Mouse (Mus musculus) heart, postnatal 25 days (tissue): ENCODE measurements around the gene Sorcs2. TPM values are rescaled to one million over a fixed set of nuclear protein-coding genes. Genes with fewer than 3 reads are reported as not detected.

ENCODE experiments used
- DNase-seq: peaks from one replicate; pipeline ENCODE4 v3.0.0; 2022; ENCODE audit warnings: low spot score
- intact Hi-C: fragments of 180-260 bp; cut with DNase I; formaldehyde crosslinking; loops from one replicate; pipeline ENCODE4 v1.15.1; 2025
- total RNA-seq, 2 experiments: library from RNA; stranded (reverse); gene quantifications; 2 replicates each; pipeline ENCODE4 v1.2.3; 2021

The Sorcs2 gene
- total RNA-seq, 2 experiments from 2014 or later = 9.7 to 13.1 TPM

GRCm38 (mm10) chr5:36108339-36108887, 289.5 kb downstream of the Sorcs2 start:
- DNase-seq = no peak
- intact Hi-C loops = no loop called here

GRCm38 (mm10) chr5:36103483-36103882, 294.5 kb downstream of the Sorcs2 start:
- no peak for DNase-seq
- intact Hi-C loops = no loop called here

GRCm38 (mm10) chr5:36101129-36101528, 296.8 kb downstream of the Sorcs2 start:
- DNase-seq = no peak
- intact Hi-C loops = no loop called here

- intact Hi-C loops = no loop called here
- no peak for DNase-seq
These were observed 297.5 kb downstream of the Sorcs2 start for GRCm38 (mm10) chr5:36100488-36100887.

- no peak for DNase-seq
- intact Hi-C loops = no loop called here
These were observed 298.3 kb downstream of the Sorcs2 start for GRCm38 (mm10) chr5:36099662-36100061.

- intact Hi-C loops = no loop called here
These were observed 301.9 kb downstream of the Sorcs2 start for GRCm38 (mm10) chr5:36096046-36096445.

GRCm38 (mm10) chr5:36090036-36090435, 307.9 kb downstream of the Sorcs2 start:
- intact Hi-C loops = no loop called here
- DNase-seq = no peak

More at GRCm38 (mm10) chr5:36096046-36096445, 301.9 kb downstream of the Sorcs2 start:
- no peak for DNase-seq

- intact Hi-C loops = no loop called here
- DNase-seq = no peak
These were observed 308.7 kb downstream of the Sorcs2 start for GRCm38 (mm10) chr5:36089243-36089642.

GRCm38 (mm10) chr5:36086931-36087330, 311.0 kb downstream of the Sorcs2 start:
- DNase-seq = no peak
- intact Hi-C loops = no loop called here

GRCm38 (mm10) chr5:36085621-36086020, 312.3 kb downstream of the Sorcs2 start:
- DNase-seq = no peak
- intact Hi-C loops = no loop called here

GRCm38 (mm10) chr5:36083869-36084565, 313.9 kb downstream of the Sorcs2 start:
- no peak for DNase-seq

GRCm38 (mm10) chr5:36081021-36081420, 316.9 kb downstream of the Sorcs2 start:
- intact Hi-C loops = no loop called here
- no peak for DNase-seq

More at GRCm38 (mm10) chr5:36083869-36084565, 313.9 kb downstream of the Sorcs2 start:
- intact Hi-C loops = no loop called here

GRCm38 (mm10) chr5:36075172-36076074, 322.5 kb downstream of the Sorcs2 start:
- intact Hi-C loops = no loop called here

GRCm38 (mm10) chr5:36069503-36070360, 328.2 kb downstream of the Sorcs2 start:
- DNase-seq = no peak
- intact Hi-C loops = loop anchor here (5.0 kb wide), 1 partner anchor 63 kb away; no protein-coding TSS in a partner anchor

More at GRCm38 (mm10) chr5:36075172-36076074, 322.5 kb downstream of the Sorcs2 start:
- peak; percentile 41 for DNase-seq

GRCm38 (mm10) chr5:36067651-36068181, 330.2 kb downstream of the Sorcs2 start:
- intact Hi-C loops = no loop called here
- DNase-seq = no peak

GRCm38 (mm10) chr5:36057804-36058322, 340.1 kb downstream of the Sorcs2 start:
- no peak for DNase-seq

GRCm38 (mm10) chr5:36056921-36057320, 341.0 kb downstream of the Sorcs2 start:
- intact Hi-C loops = no loop called here
- no peak for DNase-seq

More at GRCm38 (mm10) chr5:36057804-36058322, 340.1 kb downstream of the Sorcs2 start:
- intact Hi-C loops = no loop called here

- DNase-seq = no peak
- intact Hi-C loops = no loop called here
These were observed 342.1 kb downstream of the Sorcs2 start for GRCm38 (mm10) chr5:36055876-36056275.

- intact Hi-C loops = no loop called here
- no peak for DNase-seq
These were observed 343.4 kb downstream of the Sorcs2 start for GRCm38 (mm10) chr5:36054498-36054897.
